Mouse (Mus musculus) heart, adult 2 months (tissue): ENCODE results near the gene Fam187b. TPM values are rescaled to one million over a fixed set of nuclear protein-coding genes. Genes with fewer than 3 reads are reported as not detected.

ENCODE experiments used
- DNase-seq, 2 experiments: peaks; one replicate each; pipeline ENCODE4 v3.0.0; 2021
- H3K27ac ChIP-seq: fragments of 200-600 bp; 2 replicates; pipeline ENCODE4 v1.8.1; 2022
- H3K27me3 ChIP-seq: fragments of 200-500 bp; 2 replicates; pipeline ENCODE4 v1.6.1; 2012; ENCODE audit warnings: mild to moderate bottlenecking, low read length, inconsistent platforms, mixed read lengths; ENCODE audit not compliant: control insufficient read depth, insufficient read depth
- H3K36me3 ChIP-seq: fragments of 200-500 bp; 2 replicates; pipeline ENCODE4 v1.6.1; 2012; ENCODE audit warnings: low read length, inconsistent platforms; ENCODE audit not compliant: control insufficient read depth, insufficient read depth
- H3K4me1 ChIP-seq: fragments of 200-500 bp; 2 replicates; pipeline ENCODE4 v1.6.1; 2011; ENCODE audit warnings: low read length; ENCODE audit not compliant: control insufficient read depth, insufficient read depth
- H3K4me3 ChIP-seq: fragments of 200-600 bp; 2 replicates; pipeline ENCODE4 v1.8.1; 2022
- H3K79me2 ChIP-seq: fragments of 200-500 bp; replicated peaks from 2 replicates; pipeline ENCODE4 v1.6.1; 2012; ENCODE audit warnings: mild to moderate bottlenecking, inconsistent platforms, low read length, moderate library complexity, mixed read lengths; ENCODE audit not compliant: control insufficient read depth, insufficient read depth
- H3K9ac ChIP-seq: fragments of 200-500 bp; 2 replicates; pipeline ENCODE4 v1.6.1; 2012; ENCODE audit warnings: low read depth, mild to moderate bottlenecking, control low read depth, inconsistent platforms, low read length, mixed read lengths
- CTCF ChIP-seq: fragments of 200-600 bp; IDR thresholded peaks from 2 replicates; pipeline ENCODE4 v1.8.1; 2022; ENCODE audit warnings: antibody characterized with exemption, mild to moderate bottlenecking, moderate library complexity
- EP300 ChIP-seq: fragments of 200-500 bp; IDR thresholded peaks from 2 replicates; pipeline ENCODE4 v1.6.1; 2011; ENCODE audit warnings: low read depth, low read length, control low read depth; ENCODE audit not compliant: insufficient read depth
- POLR2A ChIP-seq: fragments of 200-500 bp; IDR thresholded peaks from 2 replicates; pipeline ENCODE4 v1.6.1; 2011; ENCODE audit warnings: mild to moderate bottlenecking, low read depth, low read length, control low read depth; ENCODE audit not compliant: insufficient read depth
- WGBS: fragments of 180-500 bp; shearing (Covaris S2); methylation state at CpG from one replicate; pipeline ENCODE4 v1.1.7; 2018; 5-methylcytosine and 5-hydroxymethylcytosine counted together
- intact Hi-C: fragments of 180-260 bp; cut with DNase I; formaldehyde crosslinking; loops from one replicate; pipeline ENCODE4 v1.15.1; 2025
- polyA plus RNA-seq: library from polyadenylated mRNA; depleted of rRNA; stranded (reverse); fragments of >200 nt; gene quantifications from 2 replicates; pipeline ENCODE4 v1.2.3, GENCODE M21; 2012
- total RNA-seq, 2 experiments: library from RNA; stranded (reverse); gene quantifications; 2 replicates each; pipeline ENCODE4 v1.2.3; 2021

Gene Fam187b
- total and polyA plus RNA-seq, 3 experiments: 0.53 TPM; not detected in 2

GRCm38 (mm10) chr7:30962862-30963261, 10.7 kb upstream of the Fam187b start:
- H3K4me3 ChIP-seq: no peak overlapping the region
- peaks cover 4% of the 10 kb centered on the region for H3K4me1 ChIP-seq
- 87% methylated on average over 5 of the region's 5 CpGs for WGBS
- intact Hi-C loops: no loop called here
- no peak for TF ChIP-seq CTCF
- TF ChIP-seq EP300: no peak
- no peak; the same call in 1 of the 2 replicates for TF ChIP-seq POLR2A
- H3K27ac ChIP-seq: no peak overlapping the region
- DNase-seq: no peak
- no peaks in the 10 kb centered on the region for H3K27me3 ChIP-seq
- H3K9ac ChIP-seq: no peak overlapping the region
- H3K36me3 ChIP-seq: no peaks in the 10 kb centered on the region
- H3K79me2 ChIP-seq: no peaks in the 10 kb centered on the region

GRCm38 (mm10) chr7:30964366-30964765, 9.2 kb upstream of the Fam187b start:
- TF ChIP-seq CTCF: no peak
- no peak for TF ChIP-seq EP300
- TF ChIP-seq POLR2A: no peak
- Histone ChIP-seq H3K27me3 (no peaks in the 10 kb centered on the region), H3K4me3 (no peak overlapping the region), H3K79me2 (no peaks in the 10 kb centered on the region), H3K27ac (no peak overlapping the region), H3K4me1 (no peaks in the 10 kb centered on the region; the same call in 1 of the 2 replicates), H3K9ac (no peak overlapping the region), H3K36me3 (no peaks in the 10 kb centered on the region)
- intact Hi-C loops: no loop called here
- WGBS: 87% methylated on average over 7 of the region's 7 CpGs
- DNase-seq: no peak

DNA sequence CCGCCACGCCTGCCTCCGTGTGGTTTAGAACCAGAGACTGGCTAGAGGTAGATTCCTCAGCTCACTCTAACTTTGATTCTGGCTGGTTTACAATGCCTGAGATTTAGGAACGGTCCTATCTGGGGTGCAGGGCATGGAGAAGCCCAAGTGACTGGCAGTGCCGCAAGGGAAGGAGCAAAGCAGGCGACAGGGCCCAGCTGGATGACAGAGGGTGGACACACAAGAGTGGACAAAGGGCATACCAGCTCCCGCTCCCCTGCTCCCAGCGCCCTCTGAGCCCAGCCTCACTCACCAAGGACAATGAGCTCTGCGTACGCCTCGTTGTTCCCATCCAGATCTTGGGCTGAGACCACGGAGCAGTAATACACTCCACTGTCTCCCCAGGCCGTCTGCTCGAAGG, 7.9 kb upstream of the Fam187b start:
- intact Hi-C loops: no loop called here
- WGBS: 86% methylated on average over 14 of the region's 14 CpGs
- Histone ChIP-seq H3K27me3 (no peaks in the 10 kb centered on the region), H3K9ac (no peak overlapping the region), H3K4me1 (no peaks in the 10 kb centered on the region; the same call in 1 of the 2 replicates), H3K4me3 (no peak overlapping the region), H3K79me2 (no peaks in the 10 kb centered on the region), H3K27ac (no peak overlapping the region), H3K36me3 (no peaks in the 10 kb centered on the region)
- DNase-seq: no peak
- TF ChIP-seq EP300: no peak
- TF ChIP-seq POLR2A: no peak
- TF ChIP-seq CTCF: no peak

DNA sequence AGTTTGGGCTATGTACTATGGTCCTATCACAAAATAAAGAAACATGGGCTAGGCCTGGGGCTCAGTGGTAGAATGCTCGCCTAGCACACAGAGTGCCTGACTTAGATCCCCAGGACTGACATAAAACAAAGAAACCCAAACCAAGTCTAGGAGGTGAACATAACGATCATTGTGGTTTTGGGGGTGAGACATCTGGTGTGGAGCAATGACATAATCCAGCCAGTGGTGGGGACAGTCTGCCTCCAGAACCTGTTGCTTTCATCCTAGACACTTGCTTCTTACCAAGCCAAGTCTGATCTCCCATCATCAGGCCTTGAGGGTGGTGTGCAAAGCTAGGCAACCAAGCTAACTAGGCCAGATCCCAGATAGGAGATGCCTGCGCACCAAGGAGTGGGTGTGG, 6.9 kb upstream of the Fam187b start:
- intact Hi-C loops: no loop called here
- Histone ChIP-seq H3K27ac (no peak overlapping the region), H3K9ac (no peak overlapping the region), H3K4me3 (no peak overlapping the region), H3K27me3 (no peaks in the 10 kb centered on the region), H3K36me3 (no peaks in the 10 kb centered on the region), H3K4me1 (no peaks in the 10 kb centered on the region; the same call in 1 of the 2 replicates), H3K79me2 (no peaks in the 10 kb centered on the region)
- no peak for DNase-seq
- TF ChIP-seq POLR2A (no peak), CTCF (no peak), EP300 (no peak)
- 83% methylated on average over 3 of the region's 3 CpGs for WGBS

DNA sequence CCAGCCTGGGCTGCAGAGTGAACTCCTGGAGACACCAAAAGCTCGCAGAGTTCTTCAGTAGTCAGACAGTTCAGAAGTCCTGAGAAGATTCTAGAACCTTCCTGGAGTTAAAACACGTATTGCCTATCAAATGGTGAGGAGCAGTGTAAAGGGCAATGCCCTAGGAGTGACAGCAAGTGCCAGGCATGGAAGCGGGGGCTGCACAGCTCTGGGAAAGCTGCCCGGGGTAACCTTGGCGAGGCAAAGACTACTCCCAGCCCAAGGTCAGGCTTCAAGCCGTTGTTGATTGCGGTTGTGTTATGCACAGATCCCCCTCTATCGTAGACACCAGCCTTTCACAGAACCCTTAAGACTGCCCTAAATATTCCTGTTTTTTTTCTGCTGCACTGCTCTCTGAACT, 5.0 kb upstream of the Fam187b start:
- DNase-seq: no peak
- Histone ChIP-seq H3K79me2 (no peaks in the 10 kb centered on the region), H3K27me3 (peaks cover 2% of the 10 kb centered on the region; the same call in 1 of the 2 replicates), H3K27ac (no peak overlapping the region), H3K36me3 (no peaks in the 10 kb centered on the region), H3K9ac (no peak overlapping the region), H3K4me3 (no peak overlapping the region), H3K4me1 (no peaks in the 10 kb centered on the region; the same call in 1 of the 2 replicates)
- TF ChIP-seq EP300 (no peak), CTCF (no peak), POLR2A (no peak)
- intact Hi-C loops: no loop called here
- WGBS: 71% methylated on average over 8 of the region's 8 CpGs

- H3K9ac ChIP-seq: no peak overlapping the region
- TF ChIP-seq EP300: no peak
- TF ChIP-seq CTCF: no peak
- TF ChIP-seq POLR2A: no peak
- H3K79me2 ChIP-seq: no peaks in the 10 kb centered on the region
- no peak overlapping the region for H3K4me3 ChIP-seq
- peaks cover 2% of the 10 kb centered on the region; the same call in 1 of the 2 replicates for H3K27me3 ChIP-seq
- intact Hi-C loops: no loop called here
- H3K4me1 ChIP-seq: peaks cover 1% of the 10 kb centered on the region
- peak in 1 of 2 experiments; percentile 43 for DNase-seq
- WGBS: 47% methylated on average over 4 of the region's 4 CpGs
- no peaks in the 10 kb centered on the region for H3K36me3 ChIP-seq
- H3K27ac ChIP-seq: no peak overlapping the region
Measured at GRCm38 (mm10) chr7:30969174-30969573, 4.4 kb upstream of the Fam187b start.
